Mouse (Mus musculus): Measurements from ENCODE around the gene D630003M21Rik.

DNA sequence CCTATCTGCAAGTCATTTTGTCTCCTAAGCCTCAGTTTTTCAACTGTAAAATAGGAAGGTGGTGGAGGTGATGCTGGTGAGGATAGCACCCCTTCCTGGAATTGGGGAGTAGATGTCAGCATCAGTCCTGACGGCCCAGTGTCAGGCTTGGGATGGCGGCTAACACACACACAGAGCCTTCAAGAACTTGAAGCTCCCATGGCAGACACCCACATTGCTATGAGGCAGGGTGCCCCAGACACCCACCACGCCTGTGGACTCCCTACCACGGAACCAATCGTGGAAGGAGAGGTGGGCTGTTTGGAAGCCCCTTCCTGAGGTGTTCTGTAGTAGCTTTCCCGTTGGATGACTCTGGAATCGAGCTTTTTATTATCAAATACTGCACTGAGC is 476 bp upstream of the D630003M21Rik start:
- no peak for TF ChIP-seq CTCF (IDR thresholded peaks at IDR 0.05; ENCODE audit: borderline replicate concordance, control insufficient read depth, extremely low read depth, insufficient read depth, low read length, poor library complexity)
- TF ChIP-seq POLR2A (IDR thresholded peaks at IDR 0.05; ENCODE audit: control insufficient read depth, extremely low read depth, insufficient read depth, low read length, poor library complexity) = no peak

All from thymus, adult 2 months (tissue).